Mouse (Mus musculus) thymus, adult 2 months (tissue): ENCODE measurements around the gene Chtop.

Experiments used
- CTCF ChIP-seq: fragments of 200-500 bp; IDR thresholded peaks from 2 replicates; pipeline ENCODE4 v1.5.1; 2012; ENCODE audit warnings: mild to moderate bottlenecking, control low read depth, low read length, moderate library complexity, borderline replicate concordance; ENCODE audit not compliant: control insufficient read depth, poor library complexity, insufficient read depth; ENCODE audit errors: extremely low read depth
- POLR2A ChIP-seq: fragments of 200-500 bp; IDR thresholded peaks from 2 replicates; pipeline ENCODE4 v1.6.1; 2012; ENCODE audit warnings: mild to moderate bottlenecking, low read length, control low read depth, moderate library complexity; ENCODE audit not compliant: control insufficient read depth, poor library complexity, insufficient read depth; ENCODE audit errors: extremely low read depth

- TF ChIP-seq CTCF (no peak), POLR2A (no peak)
Observed at GRCm38 (mm10) chr3:90466311-90466766, 43.0 kb downstream of the Chtop start.
